Mouse (Mus musculus) spleen, postnatal 36 days (tissue): ENCODE measurements at regions not wholly inside any gene's neighbourhood (a gene's known extent, or its start where the extent isn't known, plus 50 kb on each side); places are given as distances from the start of the nearest gene placed in this dataset.

Source experiments
- DNase-seq, 2 experiments: peaks; one replicate each; pipeline ENCODE4 v3.0.0; 2022; ENCODE audit warnings: low spot score in 2 of 2, mixed read lengths in 1 of 2

GRCm38 (mm10) chr16:90614137-90614536 is 113.1 kb downstream of the Mis18a start:
- no peak for DNase-seq

- DNase-seq = no peak
These were observed 117.0 kb downstream of the Mis18a start for GRCm38 (mm10) chr16:90610097-90610808.

- no peak for DNase-seq
These were observed 127.8 kb downstream of the Mis18a start for GRCm38 (mm10) chr16:90599329-90599870.

GRCm38 (mm10) chr16:90598727-90599126 is 128.5 kb downstream of the Mis18a start:
- DNase-seq = no peak

- no peak for DNase-seq
These were observed 134.3 kb downstream of the Mis18a start for GRCm38 (mm10) chr16:90592721-90593481.

GRCm38 (mm10) chr16:90585171-90585570 is 142.0 kb downstream of the Mis18a start:
- no peak for DNase-seq

GRCm38 (mm10) chr16:90580411-90580810 is 146.8 kb downstream of the Mis18a start:
- no peak for DNase-seq

- DNase-seq = no peak
These were observed 156.1 kb downstream of the Mis18a start for GRCm38 (mm10) chr16:90571107-90571506.

- DNase-seq = no peak
These were observed 157.4 kb downstream of the Mis18a start for GRCm38 (mm10) chr16:90569826-90570225.

- DNase-seq = no peak
These were observed 162.0 kb downstream of the Mis18a start for GRCm38 (mm10) chr16:90565182-90565581.

GRCm38 (mm10) chr16:90553120-90553519 is 167.3 kb downstream of the Hunk start:
- no peak for DNase-seq

GRCm38 (mm10) chr16:90551041-90551440 is 165.2 kb downstream of the Hunk start:
- no peak for DNase-seq

- no peak for DNase-seq
These were observed 164.4 kb downstream of the Hunk start for GRCm38 (mm10) chr16:90550058-90550795.
